Mouse (Mus musculus) activated CD4-positive, CD25-positive, alpha-beta regulatory T cell (primary cell): ENCODE data around the gene Clic3. TPM values are rescaled to one million over a fixed set of nuclear protein-coding genes. Genes with fewer than 3 reads are reported as not detected.

Experiments used
- polyA plus RNA-seq, 2 experiments: library from polyadenylated mRNA; unstranded; fragments of 100-300 nt; shearing (Covaris generic); gene quantifications; one replicate each; pipeline ENCODE4 v1.2.1; 2017

Gene Clic3
- 1 to 10 TPM; 1.1 to 2.4 TPM for polyA plus RNA-seq

DNA sequence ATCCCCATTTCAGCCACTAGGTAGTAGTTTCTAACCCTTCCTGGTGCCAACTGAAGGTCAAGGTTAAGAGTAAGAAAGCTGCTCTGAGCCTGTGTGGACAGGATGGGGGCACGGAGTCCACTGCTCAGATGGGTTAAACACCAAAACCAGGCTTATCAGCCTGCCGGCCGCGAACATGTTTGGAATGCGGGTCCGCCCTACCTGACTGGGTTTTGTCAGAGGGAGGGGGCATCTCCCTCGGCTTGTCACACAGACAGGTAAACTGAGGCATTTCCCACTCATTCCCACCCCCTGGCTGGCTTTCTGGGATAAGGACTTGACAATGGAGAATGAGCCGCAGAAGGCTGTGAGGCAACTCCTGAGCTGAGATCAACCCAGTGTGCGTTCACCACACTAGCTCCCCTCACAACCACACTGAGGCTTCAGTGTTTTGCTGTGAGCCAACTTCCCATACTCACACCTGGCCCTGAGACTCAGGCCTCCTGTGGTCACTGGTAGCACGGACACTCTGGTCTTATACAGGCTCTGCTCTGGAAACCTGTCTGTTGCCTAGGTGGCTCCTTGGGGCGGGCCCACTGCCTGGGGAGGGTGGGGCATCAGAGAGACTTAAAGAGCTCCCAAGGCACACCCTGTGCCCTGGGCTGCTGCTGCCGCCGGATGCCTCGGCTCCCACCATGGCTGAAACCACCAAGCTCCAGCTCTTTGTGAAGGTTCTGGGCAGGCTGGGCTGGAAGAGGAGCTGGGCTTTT is at the start of gene Clic3:
Gene Clic3 (plus strand): TSS at position 634 of the 749 bp plus-strand sequence.

DNA sequence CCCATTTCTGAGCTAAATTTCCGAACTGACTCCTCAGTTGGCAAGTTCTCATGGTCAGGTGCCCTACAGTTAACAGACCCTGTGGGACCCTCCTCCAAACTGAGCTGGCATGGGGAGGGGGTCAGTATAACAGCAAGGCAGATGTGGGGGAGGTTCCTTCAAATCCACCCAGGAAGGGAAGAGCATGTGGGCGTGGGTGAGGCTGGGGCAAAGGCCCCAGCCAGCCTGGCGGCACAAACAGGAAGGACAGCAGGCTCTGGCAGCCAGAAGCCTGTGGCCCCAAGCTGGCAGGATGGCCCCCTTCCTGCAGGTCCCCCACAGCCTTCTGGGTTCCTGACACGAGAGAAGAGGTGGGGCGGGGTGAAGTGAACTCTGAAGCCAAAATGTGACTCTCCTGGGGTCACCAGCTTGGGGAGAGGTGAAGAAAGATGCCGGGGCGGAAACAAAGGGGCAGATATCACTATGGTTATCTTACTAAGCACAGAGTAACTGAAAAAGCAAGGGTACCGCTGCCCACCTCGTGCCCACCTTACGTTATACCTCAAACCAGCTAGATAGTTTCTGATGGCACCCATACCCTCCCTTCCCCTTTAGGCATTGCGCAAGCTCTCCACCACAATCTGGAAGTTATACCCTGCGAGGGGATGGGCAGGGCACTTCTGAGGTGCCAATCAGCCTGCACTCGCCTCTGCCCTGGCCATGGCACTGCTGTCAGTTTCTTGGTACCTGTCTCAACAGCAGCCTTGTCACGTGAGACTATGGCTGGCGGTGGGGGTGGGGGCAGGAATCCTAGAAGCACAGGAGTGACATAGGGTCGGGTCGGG is 33.8 kb upstream of the Clic3 start, which contains the start of gene Fut7:
Gene Fut7 (plus strand): TSS at position 681 of the 824 bp plus-strand sequence.

DNA sequence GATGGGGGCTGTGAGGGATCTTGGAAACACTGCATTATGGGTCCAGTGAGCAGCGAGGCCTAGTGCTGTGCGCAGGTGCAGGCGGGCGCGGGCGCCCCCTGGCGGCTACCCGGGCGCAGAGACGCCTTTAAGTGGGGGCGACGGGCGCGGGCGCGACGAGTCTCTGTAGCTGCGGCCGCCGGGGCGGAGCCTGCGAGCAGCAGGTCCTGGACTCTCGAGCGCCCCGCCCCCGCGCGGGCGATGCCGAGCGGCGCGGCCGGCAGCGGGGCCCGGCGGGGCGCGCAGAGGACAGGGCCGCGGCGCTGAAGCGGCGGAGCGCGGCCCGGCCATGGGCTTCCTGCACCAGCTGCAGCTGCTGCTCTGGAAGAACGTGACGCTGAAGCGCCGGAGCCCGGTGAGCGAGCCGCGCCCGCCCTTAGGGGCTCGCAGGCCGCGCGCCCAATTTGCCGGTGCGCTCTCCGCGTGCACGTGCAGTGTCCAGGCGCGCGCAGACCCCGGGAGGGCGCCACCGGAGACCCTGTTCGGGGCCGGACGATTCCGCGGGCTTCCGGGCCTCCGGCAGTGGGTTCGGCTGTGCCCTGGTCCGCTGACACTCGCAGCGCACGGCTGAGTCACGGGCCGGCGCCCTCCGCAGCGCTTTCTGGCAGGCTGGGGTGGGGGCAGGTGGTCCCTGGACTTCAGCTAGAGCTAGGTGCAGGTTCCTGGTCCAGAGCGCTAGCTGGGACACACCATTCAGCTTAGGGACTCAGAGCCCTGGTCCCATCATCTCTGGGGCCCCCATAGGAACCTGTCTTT is 28.0 kb upstream of the Clic3 start, which contains the start of gene Abca2:
Gene Abca2 (plus strand): TSS at position 262 of the 795 bp plus-strand sequence.

DNA sequence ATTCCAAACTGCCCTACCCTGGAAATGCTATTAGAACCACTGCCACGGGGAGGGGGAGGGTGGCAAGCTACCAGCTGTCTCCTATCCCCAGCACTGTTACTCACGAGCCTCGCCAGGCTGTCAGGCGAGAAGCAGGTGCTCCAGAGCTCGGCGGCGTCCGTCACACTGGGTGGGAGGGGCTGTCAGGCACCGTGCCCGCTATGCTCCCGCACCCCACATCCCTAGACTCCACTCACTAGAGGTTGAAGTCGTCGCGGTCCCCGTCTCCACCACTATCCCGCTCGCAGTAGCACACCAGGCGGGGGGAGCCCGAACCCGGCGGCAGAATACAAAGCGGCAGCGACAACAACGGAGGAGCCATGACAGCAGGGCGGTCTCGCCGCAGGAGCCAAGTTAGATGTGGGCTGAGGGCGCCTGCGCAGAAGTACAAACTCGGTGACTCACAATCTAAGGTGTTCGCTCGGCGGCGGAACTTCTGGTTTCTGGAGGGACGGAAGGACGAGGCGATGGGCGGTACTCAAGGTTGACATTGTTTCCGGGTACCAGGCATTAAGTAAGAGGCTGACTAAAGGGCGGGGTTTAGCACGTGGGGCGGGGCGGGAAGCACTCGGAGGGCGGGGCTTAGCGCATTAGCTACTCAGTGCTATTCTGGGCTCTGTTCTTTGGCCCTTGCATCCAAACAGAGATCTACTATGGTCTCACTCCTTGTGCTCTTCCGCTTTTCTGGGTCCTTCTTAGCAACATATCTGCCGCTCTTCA is 4.1 kb downstream of the Clic3 start, which contains the start of gene Paxx:
Gene Paxx (minus strand): TSS at position 544 of the 759 bp plus-strand sequence.

DNA sequence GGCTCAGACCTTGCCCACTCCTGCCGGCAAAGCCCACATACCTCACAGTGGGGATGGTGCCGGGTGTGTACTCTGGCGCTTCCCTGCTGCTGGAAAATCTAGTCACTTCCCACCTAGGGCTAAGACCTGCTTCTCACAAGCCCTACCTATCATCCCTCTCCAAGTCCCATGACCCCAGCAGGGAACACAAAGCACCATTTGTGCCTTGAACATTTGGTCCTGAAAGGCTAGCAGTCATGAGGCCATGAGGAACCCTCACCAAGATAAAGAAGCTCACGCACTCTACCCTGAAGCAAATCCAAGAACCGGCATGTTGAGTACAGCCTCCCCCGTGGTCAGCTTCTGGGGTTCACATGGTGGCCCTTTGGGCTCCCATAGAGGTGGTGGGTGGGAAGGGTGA is 13.3 kb downstream of the Clic3 start, which contains the start of gene Ptgds:
Gene Ptgds (minus strand): TSS at position 78 of the 400 bp plus-strand sequence.

DNA sequence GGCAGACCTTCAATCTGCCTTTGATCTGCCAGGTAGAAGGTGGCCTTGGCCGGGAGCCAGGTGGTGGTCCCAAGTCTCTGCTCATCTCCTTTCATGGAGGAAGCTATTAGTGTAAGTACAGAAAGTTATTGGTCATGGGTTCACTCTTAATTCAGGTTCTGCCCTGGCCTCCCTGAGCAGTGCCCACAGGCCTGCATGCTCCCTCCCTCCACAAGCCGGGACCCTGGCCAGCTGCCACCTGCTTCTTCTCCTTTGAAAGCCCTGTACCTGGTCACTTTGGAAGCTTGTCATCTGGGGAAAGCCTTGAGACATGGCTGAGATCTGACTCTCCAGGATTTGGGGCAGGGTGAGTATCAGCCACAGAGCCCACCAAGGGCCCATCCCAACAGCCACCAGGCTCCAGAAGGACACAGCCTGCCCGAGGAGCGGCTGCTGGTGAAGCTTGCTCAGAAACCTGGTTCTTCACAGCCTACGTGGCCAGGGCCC is 36.9 kb downstream of the Clic3 start, which contains the start of gene Lcn12:
Gene Lcn12 (minus strand): TSS at position 436 of the 486 bp plus-strand sequence.

DNA sequence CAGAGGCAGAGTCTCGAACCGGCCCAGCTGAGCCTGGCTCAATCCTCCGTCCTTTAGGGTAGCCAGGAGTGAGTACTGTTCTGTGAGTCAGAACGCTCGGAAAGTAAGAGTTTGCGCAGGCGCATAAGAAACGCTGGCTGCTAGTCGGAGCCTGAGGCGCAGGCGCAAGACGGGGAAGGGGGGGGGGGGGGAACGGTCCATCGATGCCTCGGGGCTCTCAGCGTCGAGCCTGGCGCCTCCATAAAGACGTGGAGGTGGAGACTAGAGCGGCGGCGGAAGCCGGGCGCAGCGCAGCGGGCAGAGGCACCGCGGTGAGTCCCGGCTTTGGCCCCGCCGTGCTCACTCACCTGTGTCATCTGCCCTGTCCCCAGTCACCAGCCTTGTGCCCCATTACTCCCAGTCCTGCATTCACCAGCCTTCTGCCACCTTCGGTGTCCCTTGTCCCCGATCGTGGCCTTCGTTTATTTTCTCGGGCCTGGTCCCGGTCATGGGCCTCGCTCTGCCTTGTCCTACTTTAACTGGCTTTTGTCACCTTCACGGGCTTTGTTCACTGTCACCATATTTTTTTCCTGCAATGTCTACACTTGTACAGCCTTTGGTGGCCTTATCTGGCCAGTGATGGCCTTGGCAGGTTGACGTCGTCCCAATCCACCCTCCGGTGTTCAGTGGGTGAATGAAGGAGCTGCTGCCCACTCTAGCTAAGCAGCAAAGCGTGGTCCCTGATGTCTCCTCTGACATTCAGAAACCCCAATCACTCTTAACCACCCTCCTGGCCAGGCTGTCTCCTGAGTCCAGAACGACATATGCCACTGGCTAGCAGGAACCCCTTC is 44.2 kb downstream of the Clic3 start, which contains the start of gene Fbxw5:
Gene Fbxw5 (plus strand): TSS at position 175 of the 830 bp plus-strand sequence.

DNA sequence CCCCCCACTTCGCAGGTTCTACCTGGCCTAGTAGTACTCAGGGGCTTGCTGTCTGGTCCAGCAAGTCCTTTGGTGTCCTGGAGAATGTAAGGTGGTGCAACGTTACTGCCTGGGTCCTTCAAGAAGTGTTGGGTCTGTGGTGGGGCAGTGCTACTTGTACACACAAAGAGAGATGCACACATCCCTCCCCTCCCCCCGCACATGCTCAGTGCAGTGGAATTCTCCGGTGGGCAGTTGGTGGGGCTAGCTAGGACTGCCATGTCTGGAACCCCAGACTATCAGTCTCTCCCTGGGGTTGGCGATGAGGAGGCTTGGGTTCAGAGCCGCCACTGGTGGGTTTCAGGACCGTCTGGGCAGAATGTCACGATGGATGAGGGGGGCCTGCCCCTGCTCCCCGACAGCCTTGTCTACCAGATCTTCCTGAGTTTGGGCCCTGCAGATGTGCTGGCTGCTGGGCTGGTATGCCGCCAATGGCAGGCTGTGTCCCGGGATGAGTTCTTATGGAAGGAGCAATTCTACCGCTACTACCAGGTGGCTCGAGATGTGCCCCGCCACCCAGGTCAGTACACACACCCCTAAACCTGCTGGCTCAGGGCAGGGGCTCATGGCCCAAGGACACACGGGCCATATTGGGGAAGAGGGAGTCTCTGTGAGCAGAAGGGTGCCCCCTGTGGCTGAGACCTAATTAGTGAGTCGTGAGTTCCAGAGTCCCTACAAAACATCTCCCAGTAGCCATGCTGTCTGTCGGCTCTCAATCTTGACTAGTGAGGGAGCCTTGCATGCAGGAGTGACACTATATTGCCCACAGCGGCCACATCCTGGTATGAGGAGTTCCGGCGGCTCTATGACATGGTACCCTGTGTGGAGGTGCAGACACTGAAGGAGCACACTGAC is 45.2 kb downstream of the Clic3 start, which contains the start of gene C8g:
Gene C8g (minus strand): TSS at position 127 of the 894 bp plus-strand sequence.

Other genes starting within 250 kb of the Clic3 start
- gene Nelfb, start 245.3 kb upstream of the Clic3 start, polyA plus RNA-seq: 100 to 1,000 TPM; 104 to 121 TPM
- gene Stpg3, start 242.2 kb upstream of the Clic3 start, polyA plus RNA-seq: not detected
- gene Fam166a, start 238.1 kb upstream of the Clic3 start, polyA plus RNA-seq: under 1 TPM in 1 of 2 experiments, not detected in 1; 0.44 TPM
- gene Tubb4b, start 232.1 kb upstream of the Clic3 start, polyA plus RNA-seq: 100 to 1,000 TPM; 153 to 167 TPM
- gene Slc34a3, start 222.5 kb upstream of the Clic3 start, polyA plus RNA-seq: under 1 TPM in 1 of 2 experiments, not detected in 1; 0.07 TPM
- gene Rnf224, start 220.1 kb upstream of the Clic3 start, polyA plus RNA-seq: under 1 TPM in 1 of 2 experiments, not detected in 1; 0.14 TPM
- 1 to 10 TPM; 1.2 to 4.3 TPM for gene Rnf208, start 214.6 kb upstream of the Clic3 start, polyA plus RNA-seq
- not detected for gene Cysrt1, start 214.4 kb upstream of the Clic3 start, polyA plus RNA-seq
- gene AL732309.1, start 210.0 kb upstream of the Clic3 start, polyA plus RNA-seq: 1 to 10 TPM; 2.1 to 9.4 TPM
- 10 to 100 TPM; 31.0 to 41.1 TPM for gene Tmem203, start 201.4 kb upstream of the Clic3 start, polyA plus RNA-seq
- gene Tprn, start 194.2 kb upstream of the Clic3 start, polyA plus RNA-seq: 10 to 100 TPM; 10.9 to 12.4 TPM
- gene Ssna1, start 184.4 kb upstream of the Clic3 start, polyA plus RNA-seq: 100 to 1,000 TPM; 140 TPM
- gene Anapc2, start 184.4 kb upstream of the Clic3 start, polyA plus RNA-seq: 10 to 100 TPM; 78.1 to 84.1 TPM
- not detected for gene Tmem210, start 168.7 kb upstream of the Clic3 start, polyA plus RNA-seq
- gene Lrrc26, start 166.9 kb upstream of the Clic3 start, polyA plus RNA-seq: not detected
- gene Grin1, start 137.7 kb upstream of the Clic3 start, polyA plus RNA-seq: under 1 TPM; 0.10 to 0.39 TPM
- gene Man1b1, start 124.5 kb upstream of the Clic3 start, polyA plus RNA-seq: 10 to 100 TPM; 17.2 to 17.6 TPM
- 10 to 100 TPM; 13.0 to 16.1 TPM for gene Dpp7, start 100.5 kb upstream of the Clic3 start, polyA plus RNA-seq
- 10 to 100 TPM; 50.7 to 71.9 TPM for gene Uap1l1, start 91.2 kb upstream of the Clic3 start, polyA plus RNA-seq
- 1 to 10 TPM; 4.3 to 6.6 TPM for gene Sapcd2, start 84.5 kb upstream of the Clic3 start, polyA plus RNA-seq
- under 1 TPM in 1 of 2 experiments, not detected in 1; 0.17 TPM for gene Entpd2, start 61.0 kb upstream of the Clic3 start, polyA plus RNA-seq
- 1 to 10 TPM; 1.1 to 4.0 TPM for gene Npdc1, start 57.5 kb upstream of the Clic3 start, polyA plus RNA-seq
- gene Fut7, start 33.6 kb upstream of the Clic3 start, polyA plus RNA-seq: 10 to 100 TPM; 13.1 to 35.9 TPM
- gene Abca2, start 28.1 kb upstream of the Clic3 start, polyA plus RNA-seq: 10 to 100 TPM; 20.5 to 67.6 TPM
- gene Paxx, start 4.3 kb downstream of the Clic3 start, polyA plus RNA-seq: 100 to 1,000 TPM in 1 of 2 experiments, 10 to 100 TPM in 1; 95.9 to 106 TPM
- gene Ptgds, start 13.2 kb downstream of the Clic3 start, polyA plus RNA-seq: under 1 TPM in 1 of 2 experiments, not detected in 1; 0.63 TPM
- not detected for gene Lcn12, start 37.1 kb downstream of the Clic3 start, polyA plus RNA-seq
- gene Fbxw5, start 43.9 kb downstream of the Clic3 start, polyA plus RNA-seq: 10 to 100 TPM; 64.4 to 86.7 TPM
- 1 to 10 TPM; 5.9 to 6.1 TPM for gene C8g, start 44.9 kb downstream of the Clic3 start, polyA plus RNA-seq
- 10 to 100 TPM; 52.5 to 80.6 TPM for gene Traf2, start 90.1 kb downstream of the Clic3 start, polyA plus RNA-seq
- 100 to 1,000 TPM; 327 to 440 TPM for gene Edf1, start 101.0 kb downstream of the Clic3 start, polyA plus RNA-seq
- 1 to 10 TPM; 1.2 to 1.8 TPM for gene Mamdc4, start 118.0 kb downstream of the Clic3 start, polyA plus RNA-seq
- gene Phpt1, start 118.4 kb downstream of the Clic3 start, polyA plus RNA-seq: 10 to 100 TPM; 51.3 to 89.9 TPM
- gene Ajm1, start 124.9 kb downstream of the Clic3 start, polyA plus RNA-seq: under 1 TPM; 0.58 to 0.69 TPM
- gene Rabl6, start 151.7 kb downstream of the Clic3 start, polyA plus RNA-seq: 10 to 100 TPM; 30.8 to 31.8 TPM
- not detected for gene Ccdc183, start 160.8 kb downstream of the Clic3 start, polyA plus RNA-seq
- gene Tmem141, start 165.2 kb downstream of the Clic3 start, polyA plus RNA-seq: 1 to 10 TPM; 1.2 to 4.9 TPM
- 1 to 10 TPM; 4.7 to 8.3 TPM for gene Fcna, start 171.2 kb downstream of the Clic3 start, polyA plus RNA-seq
- not detected for gene Lcn8, start 196.3 kb downstream of the Clic3 start, polyA plus RNA-seq
- gene Lcn5, start 201.1 kb downstream of the Clic3 start, polyA plus RNA-seq: not detected
- under 1 TPM in 1 of 2 experiments, not detected in 1; 0.60 TPM for gene Lcn6, start 219.9 kb downstream of the Clic3 start, polyA plus RNA-seq
- gene Lcn10, start 225.9 kb downstream of the Clic3 start, polyA plus RNA-seq: under 1 TPM; 0.14 to 0.21 TPM
- not detected for gene Obp2a, start 243.2 kb downstream of the Clic3 start, polyA plus RNA-seq
- gene Bmyc, start 249.9 kb downstream of the Clic3 start, polyA plus RNA-seq: 10 to 100 TPM; 57.5 to 58.4 TPM